Mouse (Mus musculus) thymus, postnatal 0 days (tissue): ENCODE measurements at regions not wholly inside any gene's neighbourhood (a gene's known extent, or its start where the extent isn't known, plus 50 kb on each side); places are given as distances from the start of the nearest gene placed in this dataset.
"Not testable (repeated sequence)": the region's sequence is repeated elsewhere in the genome, so short reads cannot be mapped to it uniquely, and the experiment has no call there.

Experiments
- DNase-seq: peaks from one replicate; pipeline ENCODE4 v3.0.0-alpha.2; 2015; ENCODE audit warnings: low spot score

DNA sequence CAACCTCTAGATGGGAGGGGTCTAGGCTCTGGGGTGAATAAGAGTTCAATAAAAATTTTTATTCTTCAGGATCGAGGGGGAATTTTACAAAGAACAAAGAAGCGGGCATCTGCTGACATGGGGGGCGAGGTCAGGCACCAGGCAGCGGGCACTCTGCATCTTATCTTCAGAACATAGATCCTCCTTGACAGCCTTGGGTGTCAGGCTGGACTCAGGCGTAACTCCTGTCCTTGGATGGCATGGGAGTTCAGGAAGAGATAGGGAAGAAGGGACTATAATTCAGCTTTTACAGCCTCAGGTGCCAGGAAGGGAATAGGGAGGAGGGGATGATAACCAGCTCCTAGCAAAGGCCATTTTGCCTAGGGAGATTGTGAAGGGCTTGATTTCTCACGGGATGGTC lies 753.1 kb downstream of the Gm10330 start:
- not testable (repeated sequence) for DNase-seq

- not testable (repeated sequence) for DNase-seq
Measured at GRCm38 (mm10) chr12:23023556-23023955, 756.5 kb downstream of the Gm10330 start.

- DNase-seq = peak; percentile 45
Measured at GRCm38 (mm10) chr12:23010199-23010598, 769.9 kb downstream of the Gm10330 start.

DNA sequence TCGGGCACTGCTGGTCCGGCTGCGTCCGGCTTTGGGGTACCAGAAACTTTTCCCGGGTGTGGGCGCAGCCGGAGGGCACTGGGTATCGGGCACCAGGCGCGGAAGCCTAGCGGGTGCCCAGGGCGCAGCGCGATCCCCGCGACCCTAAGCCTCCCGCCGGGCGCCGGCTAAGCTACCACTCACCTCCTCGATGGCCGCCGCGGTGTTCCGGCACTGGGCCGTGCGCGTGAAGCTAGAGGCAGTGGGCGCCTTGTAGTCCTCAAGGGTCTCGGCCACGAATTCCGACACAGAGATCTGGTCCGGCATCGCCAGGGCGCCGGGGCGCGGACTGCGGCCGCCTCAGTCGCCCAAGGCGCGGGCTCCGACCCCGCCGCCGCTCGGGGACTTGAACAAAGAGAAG lies 770.4 kb downstream of the Gm10330 start:
- DNase-seq = peak; percentile 2
